Mouse (Mus musculus) kidney, postnatal 10 days (tissue): ENCODE measurements at regions not wholly inside any gene's neighbourhood (a gene's known extent, or its start where the extent isn't known, plus 50 kb on each side); places are given as distances from the start of the nearest gene placed in this dataset.

Experiments
- DNase-seq: peaks from one replicate; pipeline ENCODE4 v3.0.0; 2021; ENCODE audit warnings: mixed read lengths

GRCm38 (mm10) chr11:90088473-90088872 is 58.3 kb downstream of the Tmem100 start:
- DNase-seq = no peak

DNA sequence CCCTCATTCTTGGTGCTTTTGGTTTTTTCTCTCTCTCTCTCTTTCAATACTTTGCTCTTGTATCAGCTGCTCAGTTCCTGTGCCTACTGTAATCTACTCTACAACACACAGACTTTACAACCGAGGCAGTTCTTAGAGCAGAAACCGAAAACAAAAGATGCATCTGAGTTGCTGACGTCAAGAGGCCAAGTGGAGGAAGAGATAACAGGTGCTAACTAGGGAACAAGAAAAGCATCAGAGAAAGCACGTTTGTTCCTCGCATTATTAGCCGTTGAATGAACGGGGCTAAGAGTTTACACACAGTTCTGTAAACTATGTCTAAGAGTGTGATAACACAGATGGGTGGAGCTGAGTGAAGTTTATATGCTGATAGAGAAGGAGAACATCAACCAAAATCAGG is 63.9 kb downstream of the Tmem100 start:
- no peak for DNase-seq

GRCm38 (mm10) chr11:90094700-90095355 is 64.7 kb downstream of the Tmem100 start:
- DNase-seq = no peak

DNA sequence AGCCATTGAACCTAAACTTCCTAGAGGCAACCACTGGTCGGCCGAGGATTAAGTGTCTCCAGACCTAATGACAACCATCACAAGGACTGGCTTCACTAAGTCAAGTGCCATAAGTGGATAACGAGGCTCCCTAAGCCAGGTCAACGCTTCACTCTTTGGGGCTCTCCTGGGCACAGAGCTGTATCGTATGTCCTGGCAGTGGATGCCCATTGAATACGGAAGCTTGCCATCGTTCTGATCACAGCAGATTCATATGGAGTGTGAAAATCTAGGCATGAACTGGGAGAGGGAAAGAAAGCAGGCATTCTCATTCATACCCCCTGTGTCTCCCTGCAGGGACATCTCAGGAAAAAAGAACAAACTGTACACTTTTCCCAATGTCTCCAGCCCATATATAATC is 68.3 kb downstream of the Tmem100 start:
- no peak for DNase-seq

- no peak for DNase-seq
Observed at GRCm38 (mm10) chr11:90099178-90099577, 69.0 kb downstream of the Tmem100 start.

DNA sequence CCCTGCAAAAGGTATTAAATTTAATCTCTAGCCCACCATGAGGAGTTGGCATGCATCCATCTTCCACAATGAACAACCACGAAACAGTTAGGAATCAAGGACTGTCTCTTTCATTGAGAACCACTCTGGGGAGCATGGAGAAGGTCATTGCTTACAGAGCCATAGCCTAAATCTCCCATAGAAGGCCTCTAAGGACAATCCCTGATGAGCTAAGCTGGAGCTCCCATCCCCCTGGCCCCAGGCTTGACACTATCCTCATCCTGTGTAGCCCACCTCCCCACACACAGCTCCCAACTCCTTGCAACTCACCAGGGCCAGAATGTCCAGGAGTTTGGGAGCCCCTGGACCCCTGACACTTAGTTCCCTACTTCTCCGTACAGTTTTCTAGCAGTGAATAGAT is 70.0 kb downstream of the Tmem100 start:
- no peak for DNase-seq

DNA sequence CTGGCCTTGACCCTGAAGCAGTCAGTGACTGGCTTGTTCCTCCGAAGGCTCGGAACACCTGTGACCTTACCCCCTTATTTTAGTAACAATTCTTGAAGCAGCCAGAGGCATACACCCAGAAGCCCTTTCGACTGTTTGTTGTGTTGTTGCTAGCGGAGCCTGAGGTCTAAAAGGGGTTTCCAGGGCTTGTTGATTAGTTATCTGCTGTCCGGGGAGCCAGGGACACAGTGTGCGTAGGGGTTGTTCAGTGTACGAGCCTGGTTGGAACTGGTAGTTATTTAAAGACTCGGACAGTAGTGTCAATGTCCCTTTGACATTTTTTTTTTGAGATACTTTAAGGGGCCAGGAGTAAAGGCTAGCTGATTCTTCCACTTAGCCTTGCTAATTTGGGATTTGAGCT is 71.1 kb downstream of the Tmem100 start:
- no peak for DNase-seq

DNA sequence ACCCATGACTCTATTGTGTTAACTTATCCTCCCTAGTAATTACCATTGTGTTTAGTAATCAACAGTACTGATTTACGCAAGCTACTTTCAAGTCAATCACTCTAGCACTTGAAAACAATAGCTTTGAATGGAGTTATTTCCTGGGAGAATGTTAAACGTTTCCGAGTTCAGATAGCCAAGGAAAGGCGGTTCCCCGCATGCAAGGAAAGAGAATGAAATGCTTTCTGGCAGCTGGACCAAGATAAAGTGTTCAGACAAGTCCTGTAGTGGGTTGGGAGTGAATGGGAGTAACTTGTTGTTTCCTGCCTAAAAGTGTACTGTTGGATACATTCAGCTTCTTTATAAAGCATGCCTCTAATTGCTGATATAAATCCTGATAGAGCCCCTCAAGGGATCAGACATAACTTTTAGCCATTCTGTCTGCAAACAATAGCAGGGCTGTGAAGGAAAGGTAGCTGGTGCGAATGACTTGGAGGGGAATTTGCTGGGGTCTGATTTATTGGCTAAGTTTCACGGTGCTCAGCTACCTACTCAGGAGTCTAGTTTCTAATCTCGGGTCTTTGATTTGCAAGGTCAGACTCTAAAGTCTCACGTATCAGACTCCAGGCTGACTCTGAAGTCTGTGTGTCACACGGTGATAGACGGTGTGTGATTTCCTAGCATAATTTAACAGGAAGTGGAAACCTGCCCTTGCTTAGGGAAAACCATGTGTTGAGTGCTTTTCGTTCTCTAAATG is 76.1 kb downstream of the Tmem100 start:
- DNase-seq = no peak

DNA sequence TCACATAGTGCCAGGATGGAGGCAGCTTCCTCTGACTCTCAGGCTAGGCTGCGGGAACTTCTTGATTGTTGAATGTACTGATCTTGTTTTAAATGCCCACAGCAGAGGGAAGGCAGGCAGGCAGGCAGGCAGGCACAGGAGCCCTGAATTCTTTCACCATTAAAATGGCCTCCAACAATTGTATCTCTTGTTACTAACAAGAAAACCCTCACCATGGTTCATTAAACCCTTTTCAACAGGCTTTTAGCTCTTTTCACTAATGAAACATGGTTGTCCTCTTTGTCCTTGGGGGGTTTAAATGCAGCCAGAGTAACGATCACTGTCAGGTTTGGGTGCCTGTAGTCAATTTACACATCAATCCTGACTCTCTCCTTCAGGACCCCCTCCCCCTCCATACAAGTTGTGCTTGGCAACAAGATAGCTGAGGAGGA is 77.8 kb upstream of the Gm45716 start:
- DNase-seq = no peak

DNA sequence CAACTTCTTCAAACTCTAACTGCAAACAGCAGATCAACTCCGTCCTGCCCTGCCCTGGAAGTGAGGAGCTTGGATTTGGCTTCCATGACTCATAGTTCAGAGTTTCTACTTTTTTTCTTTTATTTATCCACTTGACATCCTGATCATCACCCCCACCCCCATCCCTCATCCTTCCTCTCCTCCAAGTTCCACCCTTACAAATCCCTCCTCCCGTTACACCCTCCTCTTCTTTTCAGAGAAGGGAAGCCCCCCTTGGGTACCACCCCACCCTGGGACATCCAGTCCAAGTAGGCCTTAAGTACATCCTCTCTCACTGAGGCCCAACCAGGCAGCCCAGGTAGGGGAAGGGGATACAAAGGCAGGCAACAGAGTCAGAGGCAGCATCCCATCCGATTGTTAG is 77.3 kb upstream of the Gm45716 start:
- DNase-seq = no peak

DNA sequence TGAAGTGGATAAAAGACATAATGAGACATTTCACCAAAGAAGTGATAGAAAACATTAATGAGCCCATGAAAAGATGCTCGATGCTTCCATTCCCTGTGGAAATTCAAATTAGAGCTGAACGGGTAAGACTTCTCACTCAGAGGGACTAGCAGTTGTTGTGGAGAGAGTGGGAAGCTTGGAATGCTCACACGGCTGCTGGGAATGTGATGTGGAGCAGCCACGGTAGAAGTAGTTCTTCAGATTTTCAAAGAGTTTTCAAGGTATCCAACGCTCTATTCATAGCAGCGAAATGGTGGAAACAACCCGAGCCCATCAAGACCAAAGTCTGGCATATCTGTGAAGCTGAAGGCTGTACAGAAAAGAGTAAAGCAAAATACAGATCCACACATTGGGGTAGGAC is 75.3 kb upstream of the Gm45716 start:
- no peak for DNase-seq

DNA sequence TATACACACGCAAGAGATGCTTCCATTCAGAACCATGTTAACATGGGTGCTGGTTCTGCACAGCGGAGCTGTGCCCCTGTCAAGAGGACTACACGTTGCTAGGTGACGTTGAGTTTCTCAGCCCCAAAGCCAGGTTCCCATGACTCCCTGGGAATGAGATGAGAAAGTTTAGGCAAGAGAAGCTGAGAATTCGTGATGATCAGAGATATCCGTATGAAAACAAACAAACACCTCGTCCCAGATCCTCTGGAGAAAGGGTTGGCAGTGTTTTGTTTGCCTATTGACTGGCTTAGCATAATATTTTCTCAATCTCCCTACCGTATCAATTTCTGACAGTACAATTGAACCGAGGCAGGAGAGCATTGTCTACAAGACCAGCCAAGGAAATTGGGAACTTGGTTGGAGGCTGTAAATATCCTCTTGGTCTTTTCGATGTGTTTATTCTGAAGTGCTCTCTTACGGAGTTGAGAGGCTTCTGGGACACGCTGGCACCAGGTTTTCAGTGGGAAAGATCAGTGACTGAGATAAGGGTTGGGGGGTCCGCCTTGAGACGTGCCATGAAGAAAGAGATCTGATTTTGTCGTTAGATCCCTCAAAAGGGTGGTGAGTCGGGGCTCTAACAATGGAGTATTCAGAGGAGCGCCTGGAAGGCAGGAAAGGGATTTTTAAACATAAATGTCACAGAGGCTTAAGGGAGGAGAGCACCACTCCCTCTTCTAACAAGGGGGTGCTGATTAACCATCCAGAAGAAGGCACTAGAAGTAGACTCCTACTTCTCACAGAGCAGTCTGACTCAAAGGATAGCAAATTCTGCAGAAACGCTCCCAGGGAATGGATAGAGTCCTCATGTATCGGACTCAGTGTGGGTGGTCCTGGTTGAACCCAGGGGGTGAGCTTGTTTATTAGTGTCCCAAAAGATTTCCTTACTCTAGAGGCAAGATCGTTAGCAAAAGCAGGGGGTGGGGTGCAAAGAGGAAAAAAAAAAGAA is 70.5 kb upstream of the Gm45716 start:
- DNase-seq = no peak

- DNase-seq = no peak
Observed at GRCm38 (mm10) chr11:90117664-90118295, 69.7 kb upstream of the Gm45716 start.

- DNase-seq = peak; percentile 22
Observed at GRCm38 (mm10) chr11:90121902-90122301, 65.6 kb upstream of the Gm45716 start.

GRCm38 (mm10) chr11:90122709-90123108 is 64.8 kb upstream of the Gm45716 start:
- no peak for DNase-seq

DNA sequence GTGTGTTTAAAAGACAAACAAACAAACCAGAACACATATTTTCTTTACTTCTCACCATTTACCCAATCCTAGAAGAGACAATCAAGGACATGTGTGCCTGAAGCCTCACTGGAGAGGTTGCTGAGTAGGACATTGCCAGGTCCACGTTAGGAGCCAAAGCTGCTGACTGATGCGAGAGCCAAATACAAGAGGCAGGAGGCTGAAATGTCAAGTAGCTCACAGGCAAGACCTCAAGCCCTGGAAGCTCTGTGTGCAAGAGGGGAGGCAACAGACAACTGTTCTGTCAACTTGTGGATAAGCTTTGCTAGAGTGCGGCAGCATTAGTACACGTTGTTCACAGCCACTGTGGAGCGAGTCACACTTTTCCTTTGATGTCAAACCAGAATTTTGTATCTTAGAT is 63.6 kb upstream of the Gm45716 start:
- DNase-seq = no peak

- no peak for DNase-seq
Observed at GRCm38 (mm10) chr11:90126289-90126688, 61.2 kb upstream of the Gm45716 start.

GRCm38 (mm10) chr11:90128865-90129415 is 58.5 kb upstream of the Gm45716 start:
- no peak for DNase-seq

DNA sequence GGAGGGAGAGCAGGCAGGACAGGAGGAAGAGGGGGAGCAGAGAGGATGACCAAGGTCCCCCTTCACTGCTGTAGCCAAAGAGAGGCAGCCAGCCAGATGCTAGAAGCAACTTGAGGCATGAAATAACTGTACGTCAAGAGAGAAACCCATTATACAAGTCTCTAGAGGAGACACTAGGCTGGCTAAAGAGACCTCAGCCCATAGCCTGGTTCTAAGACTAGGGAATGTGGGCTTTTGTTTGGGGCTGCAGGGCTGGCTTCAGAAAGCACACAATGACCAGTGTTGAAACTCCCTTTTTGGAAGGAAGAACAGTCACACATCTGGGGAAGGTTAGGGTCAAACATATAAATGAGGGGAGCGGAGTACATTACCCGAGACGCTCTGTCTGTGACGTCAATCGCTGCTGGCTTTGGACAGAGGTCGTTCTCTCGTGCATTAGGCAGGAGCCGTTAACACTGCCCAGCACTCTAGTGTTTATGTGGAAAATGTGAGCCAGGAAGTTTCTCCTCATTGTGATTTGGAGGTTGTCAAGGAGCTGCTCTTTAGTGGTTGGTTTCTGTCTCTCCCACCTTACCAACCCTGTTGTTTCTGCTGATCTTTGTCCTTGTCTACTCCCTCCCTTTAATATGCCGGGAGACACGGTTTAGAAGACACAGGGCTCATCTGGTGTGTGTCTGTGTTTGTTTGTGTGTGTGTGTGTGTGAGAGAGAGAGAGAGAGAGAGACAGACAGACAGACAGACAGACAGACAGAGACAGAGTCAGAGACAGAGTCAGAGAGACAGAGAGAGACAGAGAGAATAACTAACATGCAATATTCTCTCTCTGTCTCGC is 57.5 kb upstream of the Gm45716 start:
- peak; percentile 55 for DNase-seq

DNA sequence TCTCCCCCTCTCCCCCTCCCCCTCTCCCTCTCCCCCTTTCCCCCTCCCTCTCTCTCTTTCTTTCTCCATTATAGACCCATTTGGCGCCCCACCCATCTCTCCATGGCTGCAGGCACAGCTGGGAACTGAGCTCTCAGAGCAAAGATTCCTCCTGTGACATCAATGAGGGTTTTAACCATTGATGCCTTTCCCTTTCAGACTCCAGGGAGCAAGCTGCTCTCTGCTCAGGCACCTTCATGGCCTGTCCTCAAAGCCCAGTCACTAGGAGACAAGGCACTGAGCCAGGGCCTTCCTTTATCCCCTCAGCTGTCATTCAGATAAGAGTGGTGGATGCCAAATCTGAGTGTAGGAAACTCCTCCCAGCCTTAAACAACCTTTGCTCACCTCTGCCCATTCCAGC is 56.8 kb upstream of the Gm45716 start:
- DNase-seq = peak; percentile 23

DNA sequence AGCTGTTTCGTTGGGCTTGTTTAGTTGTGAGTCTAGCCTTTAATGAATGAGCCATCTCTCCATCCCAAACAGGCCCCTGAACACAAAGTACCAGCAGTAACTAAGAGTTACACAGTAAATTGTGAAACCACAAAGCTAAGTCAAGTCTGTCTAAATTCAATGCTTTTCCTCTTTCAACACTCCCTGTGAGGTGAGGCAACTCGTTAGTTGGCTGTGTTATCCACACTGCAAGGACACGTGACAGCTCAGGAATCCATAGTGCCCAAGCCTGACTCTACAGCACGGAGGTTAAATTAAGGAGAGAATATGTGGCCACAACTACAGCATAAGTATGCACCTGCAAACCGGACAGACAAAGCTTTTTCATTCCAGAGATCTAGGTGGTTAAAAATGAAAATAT is 54.9 kb upstream of the Gm45716 start:
- no peak for DNase-seq

GRCm38 (mm10) chr11:90136307-90136706 is 51.2 kb upstream of the Gm45716 start:
- no peak for DNase-seq
